Mouse (Mus musculus) MEL (cell line): ENCODE data around the gene Bet1l. TPM values are rescaled to one million over a fixed set of nuclear protein-coding genes. Genes with fewer than 3 reads are reported as not detected.

Source experiments
- DNase-seq: peaks from one replicate; pipeline ENCODE4 v3.0.0; 2011; ENCODE audit warnings: low read depth, low spot score
- H3K27ac ChIP-seq: 2 replicates; pipeline ENCODE4 v1.5.1; 2012; ENCODE audit warnings: low read depth, mild to moderate bottlenecking, control low read depth, low read length, moderate library complexity; ENCODE audit not compliant: control insufficient read depth
- H3K27me3 ChIP-seq, 2 experiments: fragments of 150-350 bp in 1 of 2; sonication (generic) in 1 of 2; 2 replicates each; pipeline ENCODE4 v1.6.1; 2012; ENCODE audit warnings: low read length in 2 of 2, mild to moderate bottlenecking in 2 of 2, improper control_type of control experiment in 1 of 2, moderate library complexity in 1 of 2; ENCODE audit not compliant: insufficient read depth in 2 of 2, control insufficient read depth in 1 of 2
- H3K36me3 ChIP-seq, 2 experiments: 2 replicates each; pipeline ENCODE4 v1.6.1; 2012 to 2014; ENCODE audit warnings: low read length in 2 of 2, improper control_type of control experiment in 1 of 2, inconsistent platforms in 1 of 2, mild to moderate bottlenecking in 1 of 2; ENCODE audit not compliant: insufficient read depth in 2 of 2, control insufficient read depth in 1 of 2
- H3K4me1 ChIP-seq, 2 experiments: fragments of 150-350 bp in 1 of 2; sonication (generic) in 1 of 2; 2 replicates each; pipeline ENCODE4 v1.6.1; 2012; ENCODE audit warnings: low read length in 2 of 2, improper control_type of control experiment in 1 of 2, mild to moderate bottlenecking in 1 of 2; ENCODE audit not compliant: insufficient read depth in 2 of 2, control insufficient read depth in 1 of 2
- H3K4me3 ChIP-seq, 2 experiments: fragments of 150-350 bp in 1 of 2; sonication (generic) in 1 of 2; 2 replicates each; pipeline ENCODE4 v1.5.1; 2012; ENCODE audit warnings: low read depth in 2 of 2, low read length in 2 of 2, mild to moderate bottlenecking in 2 of 2, moderate library complexity in 2 of 2, control low read depth in 1 of 2, improper control_type of control experiment in 1 of 2; ENCODE audit not compliant: control insufficient read depth in 1 of 2, insufficient read depth in 1 of 2
- H3K79me2 ChIP-seq: 2 replicates; pipeline ENCODE4 v1.6.1; 2012; ENCODE audit warnings: mild to moderate bottlenecking, low read length, moderate library complexity; ENCODE audit not compliant: control insufficient read depth, poor library complexity, insufficient read depth
- H3K9ac ChIP-seq: 2 replicates; pipeline ENCODE4 v1.6.1; 2012; ENCODE audit warnings: low read depth, mild to moderate bottlenecking, control low read depth, low read length, moderate library complexity; ENCODE audit not compliant: control insufficient read depth, poor library complexity, severe bottlenecking
- H3K9me3 ChIP-seq: fragments of 150-350 bp; sonication (generic); replicated peaks from 2 replicates; pipeline ENCODE4 v1.6.1; 2012; ENCODE audit warnings: mild to moderate bottlenecking, low read length, improper control_type of control experiment, moderate library complexity; ENCODE audit not compliant: insufficient read depth
- BHLHE40 ChIP-seq: IDR thresholded peaks from 2 replicates; pipeline ENCODE4 v1.6.1; 2012; ENCODE audit warnings: low read depth, mild to moderate bottlenecking, inconsistent platforms, low read length, improper control_type of control experiment, borderline replicate concordance
- E2F4 ChIP-seq: IDR thresholded peaks from 2 replicates; pipeline ENCODE4 v1.6.1; 2011; ENCODE audit warnings: low read depth, low read length, improper control_type of control experiment, borderline replicate concordance
- ELF1 ChIP-seq: IDR thresholded peaks from 2 replicates; pipeline ENCODE4 v1.6.1; 2014; ENCODE audit warnings: low read depth, mild to moderate bottlenecking, inconsistent platforms, low read length, improper control_type of control experiment, moderate library complexity
- EP300 ChIP-seq, 2 experiments: IDR thresholded peaks; 2 replicates each; pipeline ENCODE4 v1.6.1; 2011; ENCODE audit warnings: improper control_type of control experiment in 2 of 2, low read length in 2 of 2, low read depth in 1 of 2, mild to moderate bottlenecking in 1 of 2
- HCFC1 ChIP-seq: IDR thresholded peaks from 2 replicates; pipeline ENCODE4 v1.6.1; 2012; ENCODE audit warnings: low read depth, mild to moderate bottlenecking, inconsistent platforms, low read length, improper control_type of control experiment, moderate library complexity
- KAT2A ChIP-seq: conservative IDR thresholded peaks from 2 replicates; pipeline ENCODE4 v1.6.1; 2012; ENCODE audit warnings: low read depth, low read length, improper control_type of control experiment, inconsistent platforms
- MAFK ChIP-seq: IDR thresholded peaks from 2 replicates; pipeline ENCODE4 v1.6.1; 2011; ENCODE audit warnings: low read depth, mild to moderate bottlenecking, low read length, improper control_type of control experiment, borderline replicate concordance
- MAX ChIP-seq: IDR thresholded peaks from 2 replicates; pipeline ENCODE4 v1.6.1; 2011; ENCODE audit warnings: low read length, improper control_type of control experiment
- MAZ ChIP-seq: IDR thresholded peaks from 2 replicates; pipeline ENCODE4 v1.6.1; 2012; ENCODE audit warnings: low read depth, mild to moderate bottlenecking, inconsistent platforms, low read length, improper control_type of control experiment
- MEF2A ChIP-seq: IDR thresholded peaks from 2 replicates; pipeline ENCODE4 v1.6.1; 2014; ENCODE audit warnings: low read depth, mild to moderate bottlenecking, inconsistent platforms, low read length, improper control_type of control experiment; ENCODE audit not compliant: poor library complexity, insufficient replicate concordance, severe bottlenecking; ENCODE audit errors: extremely low read depth
- MXI1 ChIP-seq: IDR thresholded peaks from 2 replicates; pipeline ENCODE4 v1.6.1; 2011; ENCODE audit warnings: mild to moderate bottlenecking, low read depth, low read length, improper control_type of control experiment
- MYB ChIP-seq: IDR thresholded peaks from 2 replicates; pipeline ENCODE4 v1.6.1; 2011; ENCODE audit warnings: mild to moderate bottlenecking, low read depth, low read length, improper control_type of control experiment
- NELFE ChIP-seq: IDR thresholded peaks from 2 replicates; pipeline ENCODE4 v1.6.1; 2011; ENCODE audit warnings: low read depth, low read length, improper control_type of control experiment
- NRF1 ChIP-seq: IDR thresholded peaks from 2 replicates; pipeline ENCODE4 v1.6.1; 2014; ENCODE audit warnings: low read depth, mild to moderate bottlenecking, inconsistent platforms, low read length, improper control_type of control experiment, moderate library complexity; ENCODE audit not compliant: poor library complexity, insufficient read depth, severe bottlenecking
- POLR2A ChIP-seq, 2 experiments: IDR thresholded peaks; 2 replicates each; pipeline ENCODE4 v1.6.1; 2011 to 2012; ENCODE audit warnings: low read length in 2 of 2, mild to moderate bottlenecking in 2 of 2, control low read depth in 1 of 2, improper control_type of control experiment in 1 of 2, low read depth in 1 of 2, moderate library complexity in 1 of 2; ENCODE audit not compliant: control insufficient read depth in 1 of 2, insufficient read depth in 1 of 2, poor library complexity in 1 of 2
- POLR2AphosphoS2 ChIP-seq: IDR thresholded peaks from 2 replicates; pipeline ENCODE4 v1.6.1; 2011; ENCODE audit warnings: low read length, improper control_type of control experiment
- POLR2AphosphoS5 ChIP-seq: IDR thresholded peaks from 2 replicates; pipeline ENCODE4 v1.6.1; 2012; ENCODE audit warnings: low read depth, borderline replicate concordance, mild to moderate bottlenecking, inconsistent platforms, low read length, moderate library complexity, mixed read lengths
- RAD21 ChIP-seq: IDR thresholded peaks from 2 replicates; pipeline ENCODE4 v1.6.1; 2011; ENCODE audit warnings: mild to moderate bottlenecking, low read depth, low read length, improper control_type of control experiment
- RCOR1 ChIP-seq: IDR thresholded peaks from 2 replicates; pipeline ENCODE4 v1.6.1; 2012; ENCODE audit warnings: low read depth, mild to moderate bottlenecking, inconsistent platforms, low read length, improper control_type of control experiment
- TAL1 ChIP-seq: IDR thresholded peaks from 2 replicates; pipeline ENCODE4 v1.6.1; 2012; ENCODE audit warnings: mild to moderate bottlenecking, inconsistent platforms, low read length, moderate library complexity, mixed read lengths
- TBP ChIP-seq: IDR thresholded peaks from 2 replicates; pipeline ENCODE4 v1.8.0; 2011; ENCODE audit warnings: low read depth, low read length, improper control_type of control experiment
- TCF12 ChIP-seq: IDR thresholded peaks from 2 replicates; pipeline ENCODE4 v1.6.1; 2014; ENCODE audit warnings: low read depth, mild to moderate bottlenecking, inconsistent platforms, low read length, improper control_type of control experiment, moderate library complexity
- UBTF ChIP-seq: IDR thresholded peaks from 2 replicates; pipeline ENCODE4 v1.6.1; 2012; ENCODE audit warnings: low read depth, mild to moderate bottlenecking, inconsistent platforms, low read length, improper control_type of control experiment, moderate library complexity, borderline replicate concordance; ENCODE audit not compliant: insufficient read depth
- USF1 ChIP-seq: IDR thresholded peaks from 2 replicates; pipeline ENCODE4 v1.6.1; 2014; ENCODE audit warnings: low read depth, mild to moderate bottlenecking, inconsistent platforms, low read length, improper control_type of control experiment, moderate library complexity
- USF2 ChIP-seq, 2 experiments: IDR thresholded peaks; 2 replicates each; pipeline ENCODE4 v1.6.1; 2011 to 2012; ENCODE audit warnings: improper control_type of control experiment in 2 of 2, low read length in 2 of 2, borderline replicate concordance in 1 of 2, inconsistent platforms in 1 of 2, low read depth in 1 of 2, mild to moderate bottlenecking in 1 of 2; ENCODE audit not compliant: insufficient read depth in 1 of 2
- ZC3H11A ChIP-seq: IDR thresholded peaks from 2 replicates; pipeline ENCODE4 v1.6.1; 2012; ENCODE audit warnings: low read depth, mild to moderate bottlenecking, inconsistent platforms, low read length, improper control_type of control experiment
- ZMIZ1 ChIP-seq: IDR thresholded peaks from 2 replicates; pipeline ENCODE4 v1.6.1; 2012; ENCODE audit warnings: low read depth, mild to moderate bottlenecking, inconsistent platforms, low read length, improper control_type of control experiment, moderate library complexity
- polyA plus RNA-seq, 2 experiments: library from polyadenylated mRNA; stranded (reverse) in 1 of 2; unstranded in 1 of 2; fragments of >175 nt in 1 of 2; fragments of >200 nt in 1 of 2; gene quantifications; 2 replicates each; pipeline versions ENCODE4 v1.2.1 to v1.2.4; 2012; ENCODE audit warnings: low replicate concordance in 2 of 2, low read depth in 1 of 2; ENCODE audit not compliant: insufficient read length in 2 of 2, insufficient read depth in 1 of 2, missing spikeins in 1 of 2
- total RNA-seq: library from RNA; depleted of rRNA; stranded (reverse); fragments of 300-350 nt; gene quantifications from 2 replicates; pipeline ENCODE4 v1.2.3, GENCODE M21; 2012

Bet1l gene
- total and polyA plus RNA-seq, 3 experiments = 16.0 to 26.2 TPM; not detected in 1

DNA sequence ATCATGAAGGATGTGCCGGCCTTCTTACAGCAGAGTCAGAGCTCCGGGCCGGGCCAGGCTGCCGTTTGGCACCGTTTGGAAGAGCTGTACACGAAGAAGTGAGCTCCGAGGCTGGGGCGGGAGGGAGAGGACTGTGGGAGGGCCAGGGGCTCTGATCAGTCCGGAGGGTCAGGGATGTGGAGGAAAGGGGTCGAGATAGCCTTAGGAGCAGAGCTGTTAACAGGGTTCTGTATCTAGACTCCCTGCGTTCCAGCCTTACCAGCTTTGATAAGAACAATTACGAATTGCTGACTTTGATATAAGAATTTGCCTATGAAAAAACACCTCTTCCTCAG, 25.1 kb upstream of the Bet1l start:
- H3K36me3 ChIP-seq = peaks cover 3 to 18% of the 10 kb centered on the region in 2 experiments
- peaks cover 0 to 14% of the 10 kb centered on the region in 2 experiments; a peak in 3 of 4 replicates for H3K4me1 ChIP-seq
- peak overlapping the region; percentile 88 for H3K9ac ChIP-seq
- H3K9me3 ChIP-seq = no peaks in the 10 kb centered on the region
- peak overlapping the region; percentile 53; the same call in 1 of the 2 replicates for H3K27ac ChIP-seq
- TF ChIP-seq TCF12 (no peak), EP300 (IDR thresholded peaks at IDR 0.05; ENCODE audit: low read depth in 1 of 2, low read length in 2 of 2) (no peak), USF1 (no peak), POLR2A (IDR thresholded peaks at IDR 0.05; ENCODE audit: control insufficient read depth in 1 of 2, insufficient read depth in 1 of 2, low read depth in 1 of 2, low read length in 2 of 2, poor library complexity in 1 of 2) (0 out of 4 replicates have a peak, but pooled peaks of 1 of the 2 experiments have one; percentile 41), MEF2A (no peak), RCOR1 (no peak)
- no peaks in the 10 kb centered on the region for H3K27me3 ChIP-seq
- peaks cover 15% of the 10 kb centered on the region for H3K79me2 ChIP-seq
- peak overlapping the region; percentile 92 for H3K4me3 ChIP-seq
- DNase-seq = no peak

DNA sequence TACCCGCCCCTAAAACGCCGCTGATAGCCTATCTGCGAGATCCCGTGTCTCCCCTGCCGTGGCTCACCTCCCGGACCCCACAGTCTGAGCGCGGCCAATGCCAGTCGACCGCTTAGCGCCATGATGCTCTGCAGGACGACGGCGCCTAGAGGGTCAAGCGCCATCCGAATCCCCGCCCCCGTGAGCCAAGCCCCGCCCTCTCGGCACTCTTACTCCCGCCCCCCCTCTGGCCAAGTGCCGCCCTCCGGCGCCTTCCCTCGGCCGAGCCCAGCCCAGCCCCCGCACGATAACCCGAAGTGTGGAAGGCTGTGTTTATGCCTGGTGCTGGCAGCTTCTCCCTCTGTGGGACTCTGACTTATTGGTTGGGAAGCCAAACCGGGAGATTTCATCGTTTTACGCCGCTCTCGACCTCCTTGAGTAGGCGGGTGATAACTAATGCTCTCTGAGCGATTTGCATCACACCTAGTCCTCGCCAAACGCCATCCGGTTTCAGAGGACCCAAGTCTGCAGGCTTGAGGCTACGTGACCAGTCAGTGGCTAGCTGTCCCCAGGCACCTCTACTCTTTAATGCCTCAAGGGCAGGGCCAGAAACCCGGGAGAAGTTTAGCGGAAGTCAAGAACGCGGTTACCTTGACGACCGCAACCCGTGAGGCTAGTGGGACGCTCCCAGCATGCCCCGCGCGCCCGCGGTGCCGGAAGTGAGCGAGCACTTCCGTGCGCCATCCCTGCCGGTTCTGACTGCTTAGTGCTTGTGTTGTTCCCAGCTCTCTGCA, 24.5 kb upstream of the Bet1l start, which contains the start of the genes Psmd13 and Sirt3:
Gene Psmd13 (plus strand): TSS at position 273 of the 773 bp plus-strand sequence.
Gene Sirt3 (minus strand): TSS at position 614 of the 773 bp plus-strand sequence.
- Histone ChIP-seq H3K9me3 (no peaks in the 10 kb centered on the region), H3K27ac (peak within 1 kb of the TSS; percentile 80), H3K9ac (peak within 1 kb of the TSS; percentile 88), H3K36me3 (peaks cover 3 to 18% of the 10 kb centered on the region in 2 experiments), H3K27me3 (no peaks in the 10 kb centered on the region), H3K4me1 (peaks cover 0 to 14% of the 10 kb centered on the region in 2 experiments; a peak in 3 of 4 replicates), H3K79me2 (peaks cover 15% of the 10 kb centered on the region), H3K4me3 (peak within 1 kb of the TSS; percentile 92)
- peak; percentile 96 for DNase-seq
- TF ChIP-seq ZC3H11A (no peak), NELFE (peak; percentile 85), TCF12 (peak; percentile 44; the same call in 1 of the 2 replicates), MEF2A (no peak), POLR2AphosphoS2 (peak; percentile 25; the same call in 1 of the 2 replicates), ELF1 (peak; percentile 96), KAT2A (peak; percentile 79), HCFC1 (peak; percentile 94), ZMIZ1 (peak; percentile 20; the same call in 1 of the 2 replicates), RAD21 (no peak), E2F4 (no peak), POLR2AphosphoS5 (no peak), USF1 (peak; percentile 68), MAZ (no peak; the same call in 1 of the 2 replicates), MXI1 (peak; percentile 93), MYB (no peak), MAFK (no peak), EP300 (IDR thresholded peaks at IDR 0.05; ENCODE audit: low read depth in 1 of 2, low read length in 2 of 2) (no peak), TBP (no peak), MAX (peak; percentile 52; the same call in 1 of the 2 replicates), UBTF (no peak), RCOR1 (no peak), NRF1 (0 out of 2 replicates have a peak, but pooled peaks have one; percentile 15), USF2 (IDR thresholded peaks at IDR 0.05; ENCODE audit: borderline replicate concordance in 1 of 2, insufficient read depth in 1 of 2, low read depth in 1 of 2, low read length in 2 of 2) (no peak), TAL1 (no peak), BHLHE40 (no peak), POLR2A (IDR thresholded peaks at IDR 0.05; ENCODE audit: control insufficient read depth in 1 of 2, insufficient read depth in 1 of 2, low read depth in 1 of 2, low read length in 2 of 2, poor library complexity in 1 of 2) (peak; percentile 38 to 68; a peak in 1 of 4 replicates)
